Mouse (Mus musculus) midbrain, embryonic 14.5 days (tissue): ENCODE data around the gene Pax5. TPM values are rescaled to one million over a fixed set of nuclear protein-coding genes. Genes with fewer than 3 reads are reported as not detected.

Experiments used
- ATAC-seq: fragments of 200-750 bp; cut with Nextera tagmentation; 2 replicates; pipeline ENCODE4 v1.8.0; 2017; ENCODE audit warnings: moderate number of reproducible peaks, moderate library complexity; ENCODE audit not compliant: low FRiP score, low TSS enrichment
- DNase-seq: peaks from one replicate; pipeline ENCODE4 v3.0.0-alpha.2; 2015
- H3K27ac ChIP-seq: fragments of 300-500 bp; sonication (generic); replicated peaks from 2 replicates; pipeline ENCODE4 v1.5.1; 2014; ENCODE audit warnings: mild to moderate bottlenecking, low read depth, low read length, moderate library complexity
- H3K27me3 ChIP-seq: fragments of 300-500 bp; sonication (generic); 2 replicates; pipeline ENCODE4 v1.6.1; 2014; ENCODE audit warnings: low read length, control low read depth, mixed read lengths; ENCODE audit not compliant: control insufficient read depth, insufficient read depth
- H3K36me3 ChIP-seq: fragments of 300-500 bp; sonication (generic); 2 replicates; pipeline ENCODE4 v1.6.1; 2014; ENCODE audit warnings: low read length, control low read depth; ENCODE audit not compliant: control insufficient read depth, insufficient read depth
- H3K4me1 ChIP-seq: fragments of 300-500 bp; sonication (generic); 2 replicates; pipeline ENCODE4 v1.6.1; 2014; ENCODE audit warnings: mild to moderate bottlenecking, antibody characterized with exemption, low read length, control low read depth; ENCODE audit not compliant: control insufficient read depth, insufficient read depth
- H3K4me2 ChIP-seq: fragments of 300-500 bp; sonication (generic); 2 replicates; pipeline ENCODE4 v1.6.1; 2014; ENCODE audit warnings: mild to moderate bottlenecking, low read length, moderate library complexity
- H3K4me3 ChIP-seq: fragments of 300-500 bp; sonication (generic); replicated peaks from 2 replicates; pipeline ENCODE4 v1.5.1; 2014; ENCODE audit warnings: low read depth, low read length
- H3K9ac ChIP-seq: fragments of 300-500 bp; sonication (generic); replicated peaks from 2 replicates; pipeline ENCODE4 v1.6.1; 2014; ENCODE audit warnings: mild to moderate bottlenecking, low read length, moderate library complexity
- H3K9me3 ChIP-seq: fragments of 300-500 bp; sonication (generic); 2 replicates; pipeline ENCODE4 v1.6.1; 2016; ENCODE audit warnings: low read length, control low read depth, mixed read lengths; ENCODE audit not compliant: control insufficient read depth
- WGBS: fragments of 180-500 bp; shearing (Covaris S2); extraction: QIAGEN DNeasy Blood & Tissue Kit; methylation state at CpG from one replicate; pipeline ENCODE4 v1.1.7; 2014; 5-methylcytosine and 5-hydroxymethylcytosine counted together
- microRNA-seq: library from miRNA; unstranded; fragments of <30 nt; microRNA quantifications from one replicate; pipeline ENCODE4, GENCODE M21; 2016
- polyA plus RNA-seq: library from polyadenylated mRNA; unstranded; fragments of >200 nt; fragmentation: Nextera tagmentation; extraction: Ambion mirVana; gene quantifications from 2 replicates; pipeline ENCODE4 v1.2.1, GENCODE M21; 2014

Pax5 gene
- polyA plus RNA-seq, 1 experiment from 2014 or later = 11.3 TPM

DNA sequence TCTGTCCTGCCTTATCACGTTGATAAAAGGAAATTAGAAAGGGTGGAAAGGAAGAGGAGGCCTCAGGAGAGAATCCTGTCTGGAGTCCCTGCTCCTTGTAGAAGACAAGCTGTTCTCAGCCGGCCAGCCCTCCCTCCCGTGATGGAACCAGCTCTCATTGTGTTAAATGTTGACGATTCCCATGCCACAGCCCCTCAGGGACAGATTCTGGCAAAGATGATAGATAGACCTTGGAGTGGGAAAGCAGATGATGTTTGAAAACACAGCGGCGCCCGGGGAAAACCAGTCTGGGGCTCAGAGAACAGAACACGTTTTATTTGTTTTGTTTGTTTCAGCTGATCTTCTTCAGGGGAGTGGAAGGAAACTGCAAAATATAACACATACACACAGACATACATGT lies 221.6 kb downstream of the Pax5 start:
- Histone ChIP-seq H3K4me1 (no peaks in the 10 kb centered on the region), H3K9me3 (no peaks in the 10 kb centered on the region), H3K4me2 (no peak overlapping the region), H3K27me3 (no peaks in the 10 kb centered on the region), H3K36me3 (no peaks in the 10 kb centered on the region), H3K9ac (no peak overlapping the region), H3K27ac (no peak overlapping the region), H3K4me3 (no peak overlapping the region)
- WGBS = 54% methylated on average over 8 of the region's 8 CpGs
- ATAC-seq (no peak), DNase-seq (peak; percentile 50)

DNA sequence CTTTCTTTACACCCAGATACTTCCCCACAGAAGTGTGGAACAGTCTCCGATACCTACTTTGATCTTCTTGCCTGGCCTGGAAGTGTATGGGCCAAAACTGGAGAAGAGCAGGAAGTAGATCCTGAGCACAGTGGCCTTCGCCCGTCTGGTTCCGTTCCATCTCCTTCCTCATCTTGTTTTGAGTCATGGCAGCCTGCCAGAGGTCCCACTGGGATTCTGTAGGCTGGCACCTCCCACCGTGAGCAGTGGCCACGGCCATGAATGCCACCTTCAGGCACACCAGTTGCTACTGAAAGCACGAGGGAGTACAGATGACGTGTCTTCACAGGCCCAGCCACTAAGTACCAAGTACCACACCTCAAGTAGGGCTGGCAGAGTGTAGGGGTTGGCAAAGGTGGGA lies 222.1 kb downstream of the Pax5 start:
- Histone ChIP-seq H3K27me3 (no peaks in the 10 kb centered on the region), H3K36me3 (no peaks in the 10 kb centered on the region), H3K4me2 (no peak overlapping the region), H3K27ac (no peak overlapping the region), H3K4me1 (no peaks in the 10 kb centered on the region), H3K4me3 (no peak overlapping the region), H3K9ac (no peak overlapping the region), H3K9me3 (no peaks in the 10 kb centered on the region)
- no peak for ATAC-seq
- no peak for DNase-seq
- 70% methylated on average over 8 of the region's 8 CpGs for whole genome bisulfite sequencing

DNA sequence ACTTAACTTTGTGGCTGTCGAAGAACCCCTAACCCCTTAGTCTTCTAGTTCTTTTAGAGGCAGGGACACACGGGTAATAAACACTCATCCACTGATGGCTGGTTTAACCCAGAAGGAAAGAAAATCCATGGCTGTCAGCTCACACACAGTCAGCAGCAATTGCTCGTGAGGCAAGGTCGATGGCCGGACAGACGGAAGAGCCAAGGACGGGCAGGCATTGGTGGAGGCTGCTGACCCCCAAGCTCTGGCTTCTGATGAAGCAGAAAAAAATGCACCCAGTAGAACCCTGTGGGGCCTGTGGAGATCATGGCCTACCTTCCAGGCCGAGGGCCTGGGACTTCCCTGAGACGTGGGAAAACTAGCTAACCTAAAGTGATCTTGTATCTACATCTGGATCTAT lies 227.4 kb downstream of the Pax5 start:
- no peaks in the 10 kb centered on the region for H3K27me3 ChIP-seq
- no peak overlapping the region for H3K27ac ChIP-seq
- no peak overlapping the region for H3K4me2 ChIP-seq
- H3K4me1 ChIP-seq = no peaks in the 10 kb centered on the region
- DNase-seq (no peak), ATAC-seq (no peak)
- no peak overlapping the region for H3K4me3 ChIP-seq
- H3K9me3 ChIP-seq = 0 out of 2 replicates have a peak, but pooled peaks cover 4% of the 10 kb centered on the region
- no peak overlapping the region for H3K9ac ChIP-seq
- 90% methylated on average over 9 of the region's 9 CpGs for WGBS
- H3K36me3 ChIP-seq = no peaks in the 10 kb centered on the region

DNA sequence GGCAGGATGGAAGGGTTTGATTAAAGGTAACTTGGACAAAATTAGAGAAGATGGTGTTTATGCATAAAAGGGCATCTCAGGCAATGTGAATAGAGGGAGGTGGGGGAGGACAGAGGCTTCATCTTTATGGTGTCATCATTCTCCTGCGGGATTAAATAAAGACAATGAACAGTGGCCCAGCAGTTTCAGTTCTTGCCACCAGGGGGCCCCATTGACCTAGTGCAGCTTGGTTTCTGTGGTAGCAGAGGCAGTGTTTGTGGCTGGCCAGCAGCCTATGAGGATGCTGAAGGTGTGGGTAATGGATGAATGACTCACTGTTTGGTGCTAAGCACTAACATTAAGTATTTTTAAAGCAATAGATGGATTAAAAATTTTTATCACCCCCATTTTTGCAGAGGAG lies 230.5 kb downstream of the Pax5 start:
- WGBS = 97% methylated on average over 1 of the region's 1 CpGs
- DNase-seq (no peak), ATAC-seq (no peak)
- H3K27me3 ChIP-seq = no peaks in the 10 kb centered on the region
- no peaks in the 10 kb centered on the region for H3K36me3 ChIP-seq
- H3K4me1 ChIP-seq = no peaks in the 10 kb centered on the region
- H3K9ac ChIP-seq = no peak overlapping the region
- no peak overlapping the region for H3K4me2 ChIP-seq
- H3K27ac ChIP-seq = no peak overlapping the region
- 0 out of 2 replicates have a peak, but pooled peaks cover 4% of the 10 kb centered on the region for H3K9me3 ChIP-seq
- no peak overlapping the region for H3K4me3 ChIP-seq

Small RNA genes lying within 50 kb of the gene (microRNA-seq; reads per million reads assigned to microRNA genes)
- 0.59 reads per million for gene Mir5120

Other genes starting within 250 kb of the Pax5 start
- gene Zcchc7, start 45.4 kb upstream of the Pax5 start, polyA plus RNA-seq = 38.3 and 39.8 TPM in 2 replicates